Mouse (Mus musculus) myocyte (in vitro differentiated cells): ENCODE data around the gene Fto.

Source experiments
- CEBPB ChIP-seq: IDR thresholded peaks from 2 replicates; pipeline ENCODE4 v1.6.1; 2011; ENCODE audit warnings: mild to moderate bottlenecking, moderate library complexity; ENCODE audit not compliant: poor library complexity, insufficient read depth, severe bottlenecking
- E2F4 ChIP-seq: IDR thresholded peaks from one replicate; pipeline ENCODE4 v1.6.1; 2011; ENCODE audit warnings: mild to moderate bottlenecking, control low read depth, moderate library complexity; ENCODE audit not compliant: insufficient read depth
- MAX ChIP-seq: IDR thresholded peaks from one replicate; pipeline ENCODE4 v1.6.1; 2011; ENCODE audit warnings: low read depth, mild to moderate bottlenecking, control low read depth
- MYOD1 ChIP-seq, 3 experiments: IDR thresholded peaks; one replicate each; pipeline ENCODE4 v1.6.1; 2011; ENCODE audit warnings: control low read depth in 2 of 3, low read depth in 2 of 3, mild to moderate bottlenecking in 2 of 3, moderate library complexity in 1 of 3; ENCODE audit not compliant: insufficient read length in 2 of 3, control insufficient read depth in 1 of 3
- MYOG ChIP-seq, 3 experiments: IDR thresholded peaks; one replicate each; pipeline ENCODE4 v1.6.1; 2011; ENCODE audit warnings: control low read depth in 2 of 3, low read depth in 2 of 3, mild to moderate bottlenecking in 2 of 3; ENCODE audit not compliant: insufficient read length in 2 of 3, control insufficient read depth in 1 of 3, insufficient read depth in 1 of 3
- POLR2A ChIP-seq: IDR thresholded peaks from one replicate; pipeline ENCODE4 v1.6.1; 2011; ENCODE audit warnings: low read depth, mild to moderate bottlenecking, control low read depth, moderate library complexity; ENCODE audit not compliant: insufficient read length
- POLR2AphosphoS2 ChIP-seq: IDR thresholded peaks from one replicate; pipeline ENCODE4 v1.6.1; 2011; ENCODE audit warnings: low read depth, control low read depth; ENCODE audit not compliant: insufficient read length
- REST ChIP-seq: IDR thresholded peaks from one replicate; pipeline ENCODE4 v1.6.1; 2011; ENCODE audit warnings: mild to moderate bottlenecking, control low read depth, moderate library complexity; ENCODE audit not compliant: insufficient read depth, insufficient read length
- SRF ChIP-seq: IDR thresholded peaks from one replicate; pipeline ENCODE4 v1.6.1; 2011; ENCODE audit warnings: low read depth; ENCODE audit not compliant: control insufficient read depth, insufficient read length
- TCF12 ChIP-seq: IDR thresholded peaks from one replicate; pipeline ENCODE4 v1.6.1; 2011; ENCODE audit warnings: mild to moderate bottlenecking, control low read depth; ENCODE audit not compliant: poor library complexity, insufficient read depth, severe bottlenecking
- TCF3 ChIP-seq: IDR thresholded peaks from one replicate; pipeline ENCODE4 v1.6.1; 2011; ENCODE audit warnings: low read depth, control low read depth; ENCODE audit not compliant: insufficient read length
- USF1 ChIP-seq: IDR thresholded peaks from one replicate; pipeline ENCODE4 v1.6.1; 2011; ENCODE audit warnings: low read depth, mild to moderate bottlenecking, control low read depth, moderate library complexity

DNA sequence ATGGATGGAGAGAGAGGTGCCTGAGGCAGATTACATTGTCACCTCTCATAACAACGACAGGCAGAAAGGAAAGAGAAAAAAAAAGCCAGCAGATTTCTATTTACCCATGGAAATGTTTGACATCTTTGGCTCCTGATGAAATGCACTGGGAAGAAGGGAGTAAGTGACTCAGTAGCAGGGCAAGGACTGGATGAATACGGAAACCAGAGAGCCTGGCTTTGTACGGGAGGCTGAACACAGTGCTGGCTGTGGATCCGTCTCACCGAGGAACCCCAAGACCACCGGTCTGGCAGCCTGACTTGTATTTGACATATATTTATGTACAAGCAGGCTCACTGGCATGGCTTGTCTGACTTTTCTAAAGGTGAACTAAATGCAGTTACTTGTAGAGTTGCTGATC, 34.3 kb downstream of the Fto start:
- no peak for TF ChIP-seq TCF3
- TF ChIP-seq POLR2A = no peak
- no peak for TF ChIP-seq REST
- TF ChIP-seq TCF12 = no peak
- TF ChIP-seq MAX = no peak
- no peak for TF ChIP-seq CEBPB
- TF ChIP-seq E2F4 = no peak
- no peak for TF ChIP-seq USF1
- no peak for TF ChIP-seq MYOD1 (IDR thresholded peaks at IDR 0.05; ENCODE audit: control insufficient read depth in 1 of 3, insufficient read length in 2 of 3, low read depth in 2 of 3)
- TF ChIP-seq MYOG (IDR thresholded peaks at IDR 0.05; ENCODE audit: control insufficient read depth in 1 of 3, insufficient read depth in 1 of 3, insufficient read length in 2 of 3, low read depth in 2 of 3) = no peak
- TF ChIP-seq SRF = no peak
- no peak for TF ChIP-seq POLR2AphosphoS2
